Mouse (Mus musculus) E14TG2a.4 (cell line): ENCODE data around the gene Fnip2.

Experiments
- H3K27me3 ChIP-seq: 2 replicates; pipeline ENCODE4 v1.6.1; 2014; ENCODE audit warnings: low read length, control low read depth; ENCODE audit not compliant: insufficient read depth
- H3K36me3 ChIP-seq: 2 replicates; pipeline ENCODE4 v1.6.1; 2014; ENCODE audit warnings: low read length, control low read depth; ENCODE audit not compliant: insufficient read depth
- H3K4me1 ChIP-seq: replicated peaks from 2 replicates; pipeline ENCODE4 v1.6.1; 2014; ENCODE audit warnings: low read depth, low read length, control low read depth
- H3K4me3 ChIP-seq: replicated peaks from 2 replicates; pipeline ENCODE4 v1.5.1; 2014; ENCODE audit warnings: mild to moderate bottlenecking, low read length
- H3K9me3 ChIP-seq: 2 replicates; pipeline ENCODE4 v1.6.1; 2014; ENCODE audit warnings: low read length, control low read depth
- CTCF ChIP-seq: conservative IDR thresholded peaks from 2 replicates; pipeline ENCODE4 v1.5.1; 2014; ENCODE audit warnings: low read length
- NANOG ChIP-seq: IDR thresholded peaks from 2 replicates; pipeline ENCODE4 v1.6.1; 2014; ENCODE audit warnings: borderline replicate concordance, low read length, mixed read lengths
- POU5F1 ChIP-seq: IDR thresholded peaks from 2 replicates; pipeline ENCODE4 v1.6.1; 2014; ENCODE audit warnings: low read length, borderline replicate concordance

The Fnip2 gene

GRCm38 (mm10) chr3:79560555-79560954 is 7.0 kb downstream of the Fnip2 start:
- no peak overlapping the region for H3K4me3 ChIP-seq
- no peak for TF ChIP-seq NANOG
- no peak for TF ChIP-seq CTCF
- no peak for TF ChIP-seq POU5F1
- peaks cover 10% of the 10 kb centered on the region for H3K36me3 ChIP-seq
- peaks cover 15% of the 10 kb centered on the region for H3K4me1 ChIP-seq
- H3K9me3 ChIP-seq, result no peaks in the 10 kb centered on the region
- no peaks in the 10 kb centered on the region for H3K27me3 ChIP-seq

DNA sequence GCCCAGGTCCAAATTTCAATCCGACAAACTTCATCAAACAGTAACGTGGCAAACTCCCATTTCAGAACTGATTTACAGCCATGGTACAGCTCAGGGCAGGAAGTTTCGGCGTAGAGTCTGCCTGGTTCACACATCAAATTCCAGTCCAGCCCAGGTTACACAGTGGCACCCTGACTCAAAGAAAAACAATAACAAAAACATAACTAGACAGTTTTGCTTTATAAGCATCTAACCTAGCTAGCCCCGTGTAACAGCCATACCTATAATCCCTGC is 7.9 kb downstream of the Fnip2 start:
- Histone ChIP-seq H3K27me3 (no peaks in the 10 kb centered on the region), H3K36me3 (peaks cover 7% of the 10 kb centered on the region), H3K4me3 (no peak overlapping the region), H3K4me1 (peaks cover 12% of the 10 kb centered on the region), H3K9me3 (no peaks in the 10 kb centered on the region)
- TF ChIP-seq NANOG (no peak), POU5F1 (no peak), CTCF (no peak)

- TF ChIP-seq NANOG, result no peak
- no peak for TF ChIP-seq CTCF
- TF ChIP-seq POU5F1, result no peak
- Histone ChIP-seq H3K27me3 (no peaks in the 10 kb centered on the region), H3K36me3 (peaks cover 7% of the 10 kb centered on the region), H3K4me3 (no peak overlapping the region), H3K9me3 (no peaks in the 10 kb centered on the region), H3K4me1 (peaks cover 14% of the 10 kb centered on the region)
These were observed 8.4 kb downstream of the Fnip2 start for GRCm38 (mm10) chr3:79559021-79559772.

GRCm38 (mm10) chr3:79555061-79555460 is 12.5 kb downstream of the Fnip2 start:
- no peaks in the 10 kb centered on the region for H3K9me3 ChIP-seq
- TF ChIP-seq NANOG (no peak), CTCF (no peak), POU5F1 (no peak)
- H3K36me3 ChIP-seq, result peaks cover 5% of the 10 kb centered on the region
- no peaks in the 10 kb centered on the region for H3K27me3 ChIP-seq
- H3K4me3 ChIP-seq, result no peak overlapping the region
- peaks cover 26% of the 10 kb centered on the region for H3K4me1 ChIP-seq

DNA sequence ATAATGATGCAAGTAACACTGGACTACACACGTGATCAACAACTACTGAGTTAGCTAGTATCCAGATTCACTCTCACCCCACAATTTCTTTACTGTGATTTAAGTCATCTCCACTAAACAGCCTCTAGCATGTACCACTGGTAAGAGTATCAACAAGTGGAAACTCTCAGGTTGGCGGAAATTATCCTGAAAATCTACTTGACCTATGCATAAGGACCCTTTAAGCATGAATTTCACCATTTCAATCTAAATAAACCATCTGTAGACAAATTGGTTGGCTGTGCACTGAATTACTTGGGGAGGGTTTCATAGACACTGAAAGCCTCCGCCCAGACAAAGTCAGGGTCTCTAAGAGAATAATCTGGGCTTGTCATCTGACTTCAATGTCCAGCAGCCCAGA is 13.8 kb downstream of the Fnip2 start:
- Histone ChIP-seq H3K27me3 (no peaks in the 10 kb centered on the region), H3K36me3 (no peaks in the 10 kb centered on the region; the same call in 1 of the 2 replicates), H3K9me3 (no peaks in the 10 kb centered on the region), H3K4me1 (peaks cover 39% of the 10 kb centered on the region), H3K4me3 (no peak overlapping the region)
- TF ChIP-seq CTCF (no peak), NANOG (no peak), POU5F1 (no peak)

DNA sequence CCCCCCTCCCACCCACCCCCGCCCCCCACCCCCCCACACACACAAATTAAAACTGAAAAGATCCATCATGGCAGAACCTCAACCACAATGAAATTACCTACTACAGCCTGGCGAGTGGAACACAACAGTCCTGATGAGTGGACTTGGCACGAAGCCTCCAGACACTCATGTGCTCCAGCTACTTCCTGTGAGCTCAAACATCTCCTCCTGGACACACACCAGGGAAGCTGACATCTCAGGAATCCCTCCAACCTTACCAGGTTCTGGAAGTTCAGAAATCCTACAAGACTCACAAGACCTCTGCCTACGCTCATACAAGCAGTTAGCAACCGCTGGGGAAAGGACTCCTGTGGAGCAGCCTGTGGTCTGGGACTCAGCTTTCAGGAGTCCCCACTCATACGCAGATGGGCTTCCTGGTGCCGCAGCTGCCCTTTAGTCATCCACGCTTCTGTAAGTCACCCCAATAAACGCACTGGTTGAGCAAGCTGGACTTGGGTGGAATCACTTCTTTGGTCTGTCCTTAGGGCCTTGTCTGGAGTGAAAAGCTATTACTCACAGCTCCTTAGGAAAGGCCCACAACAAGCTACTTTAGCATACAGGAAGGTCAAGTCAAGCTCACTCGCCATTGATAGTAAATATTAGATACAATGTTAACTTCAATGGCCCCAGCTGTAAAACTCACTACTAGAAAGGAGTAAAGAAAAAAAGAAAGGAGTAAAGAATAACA is 15.6 kb downstream of the Fnip2 start:
- no peaks in the 10 kb centered on the region for H3K27me3 ChIP-seq
- no peak overlapping the region for H3K4me3 ChIP-seq
- H3K36me3 ChIP-seq, result no peaks in the 10 kb centered on the region; the same call in 1 of the 2 replicates
- TF ChIP-seq POU5F1 (no peak), CTCF (no peak), NANOG (no peak)
- H3K4me1 ChIP-seq, result peaks cover 40% of the 10 kb centered on the region
- H3K9me3 ChIP-seq, result no peaks in the 10 kb centered on the region

GRCm38 (mm10) chr3:79549751-79550393 is 17.7 kb downstream of the Fnip2 start:
- H3K36me3 ChIP-seq, result peaks cover 8% of the 10 kb centered on the region
- no peak overlapping the region for H3K4me3 ChIP-seq
- TF ChIP-seq CTCF (no peak), POU5F1 (no peak)
- peaks cover 40% of the 10 kb centered on the region for H3K4me1 ChIP-seq
- H3K27me3 ChIP-seq, result no peaks in the 10 kb centered on the region
- no peaks in the 10 kb centered on the region for H3K9me3 ChIP-seq

DNA sequence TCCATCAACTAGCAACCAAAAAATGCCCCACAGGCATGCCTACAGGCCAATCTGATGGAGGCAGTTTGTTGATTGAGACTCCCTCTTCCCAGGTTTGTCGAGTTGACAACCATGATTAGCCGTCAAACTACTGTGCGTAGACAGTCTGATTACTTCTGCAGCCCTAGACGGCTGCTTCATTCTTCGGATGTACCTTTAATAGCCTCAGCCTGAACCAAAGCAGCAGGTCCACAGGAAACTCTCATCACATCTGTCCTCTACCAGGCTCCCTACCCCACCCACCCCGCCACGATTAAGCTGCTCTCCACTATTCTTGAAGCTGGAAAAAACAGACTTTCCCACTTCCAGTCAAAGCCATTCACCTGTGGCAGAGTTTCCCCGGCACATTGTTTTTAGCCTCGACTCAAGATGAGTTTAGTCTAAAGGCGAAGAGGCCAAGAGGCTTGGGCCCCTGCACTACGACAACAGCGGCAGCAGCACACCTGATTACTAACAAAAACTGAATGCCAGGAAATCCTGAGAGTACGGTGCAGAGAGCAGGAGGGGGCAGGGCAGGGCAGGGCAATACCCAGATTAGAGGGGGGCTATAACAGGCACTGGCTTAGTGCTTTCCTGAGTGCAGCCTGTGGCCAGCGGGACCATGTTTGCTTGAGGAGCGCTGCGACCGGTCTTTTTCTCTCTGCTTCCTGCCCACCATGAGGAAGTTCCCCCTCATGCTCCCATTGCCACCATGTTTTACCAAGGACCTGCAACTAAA is 18.7 kb downstream of the Fnip2 start:
- TF ChIP-seq POU5F1 (no peak), CTCF (no peak), NANOG (no peak)

More for the DNA sequence above, 18.7 kb downstream of the Fnip2 start:
- Histone ChIP-seq H3K9me3 (no peaks in the 10 kb centered on the region), H3K4me3 (peak overlapping the region; percentile 58), H3K36me3 (peaks cover 10% of the 10 kb centered on the region), H3K4me1 (peaks cover 35% of the 10 kb centered on the region), H3K27me3 (no peaks in the 10 kb centered on the region)
